Mouse (Mus musculus) left cerebral cortex, adult 2 months (tissue): ENCODE data around the gene Kifc3. TPM values are rescaled to one million over a fixed set of nuclear protein-coding genes. Genes with fewer than 3 reads are reported as not detected.

Experiments
- DNase-seq, 2 experiments: peaks; one replicate each; pipeline ENCODE4 v3.0.0; 2021 to 2022; ENCODE audit warnings: low spot score in 2 of 2, mixed read lengths in 1 of 2; ENCODE audit errors: extremely low spot score in 1 of 2
- H3K27ac ChIP-seq: fragments of 200-600 bp; 2 replicates; pipeline ENCODE4 v1.8.1; 2022
- H3K4me3 ChIP-seq: fragments of 200-600 bp; 2 replicates; pipeline ENCODE4 v1.8.1; 2022
- CTCF ChIP-seq: fragments of 200-600 bp; IDR thresholded peaks from 2 replicates; pipeline ENCODE4 v1.8.1; 2022; ENCODE audit warnings: antibody characterized with exemption, mild to moderate bottlenecking, moderate library complexity
- intact Hi-C: fragments of 180-260 bp; cut with DNase I; formaldehyde crosslinking; loops from one replicate; pipeline ENCODE4 v1.15.1; 2025
- total RNA-seq, 2 experiments: library from RNA; stranded (reverse); gene quantifications; 2 replicates each; pipeline ENCODE4 v1.2.3; 2021

Gene Kifc3
- total RNA-seq, 2 experiments from 2014 or later: 58.4 to 61.5 TPM

DNA sequence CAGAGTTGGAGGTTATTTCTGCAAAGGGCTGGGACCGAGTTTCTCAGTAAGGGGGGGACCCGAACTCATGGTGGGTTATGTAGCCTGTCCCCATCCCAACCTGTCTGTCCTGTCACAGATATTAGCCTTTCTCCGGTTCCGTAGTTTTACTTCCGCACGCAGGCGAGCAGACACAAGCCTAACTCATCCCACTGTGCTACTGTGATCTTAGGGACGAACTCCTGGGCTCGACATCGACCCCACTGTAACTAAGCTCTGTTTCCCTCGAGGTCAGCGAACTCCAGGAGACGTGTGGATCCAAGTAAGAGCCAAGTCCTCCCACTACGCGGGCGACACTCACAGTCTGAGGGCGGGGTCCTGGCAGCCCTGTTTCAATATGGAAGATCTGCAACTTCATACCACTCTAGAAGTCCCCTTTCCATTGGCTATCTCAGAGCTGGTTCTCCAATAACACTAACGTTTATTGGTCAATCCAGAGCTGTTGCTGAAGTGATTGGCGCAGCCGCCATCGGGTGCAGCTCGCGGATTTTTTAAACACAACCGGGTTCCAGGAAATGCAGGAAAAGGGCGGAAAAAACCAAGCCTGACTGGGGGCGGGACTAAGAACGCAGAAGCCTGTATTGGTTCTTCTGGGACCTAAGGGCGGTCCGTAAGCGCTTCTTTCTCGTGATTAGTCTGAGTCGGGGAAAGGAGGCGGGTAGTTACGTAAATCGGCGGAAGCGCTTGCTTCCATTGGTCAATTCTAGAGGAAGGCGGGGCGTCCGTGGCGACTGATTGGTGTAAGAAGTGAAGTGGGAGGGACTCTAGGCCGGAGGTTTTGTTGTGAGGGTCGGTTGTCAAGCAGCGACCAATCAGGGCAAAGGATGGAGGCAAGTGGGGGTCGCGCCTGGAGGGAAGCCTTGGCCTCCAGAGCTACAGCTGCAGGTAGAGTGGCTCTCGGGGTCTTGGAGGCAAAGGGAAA lies 122.0 kb downstream of the Kifc3 start, which contains the start of gene Katnb1:
Katnb1 (plus strand) TSS at position 806 of the 961 bp plus-strand sequence.
- no peak for TF ChIP-seq CTCF
- intact Hi-C loops: loop anchor here (5.0 kb wide), 2 partner anchors 138 to 208 kb away; no protein-coding TSS in a partner anchor

DNA sequence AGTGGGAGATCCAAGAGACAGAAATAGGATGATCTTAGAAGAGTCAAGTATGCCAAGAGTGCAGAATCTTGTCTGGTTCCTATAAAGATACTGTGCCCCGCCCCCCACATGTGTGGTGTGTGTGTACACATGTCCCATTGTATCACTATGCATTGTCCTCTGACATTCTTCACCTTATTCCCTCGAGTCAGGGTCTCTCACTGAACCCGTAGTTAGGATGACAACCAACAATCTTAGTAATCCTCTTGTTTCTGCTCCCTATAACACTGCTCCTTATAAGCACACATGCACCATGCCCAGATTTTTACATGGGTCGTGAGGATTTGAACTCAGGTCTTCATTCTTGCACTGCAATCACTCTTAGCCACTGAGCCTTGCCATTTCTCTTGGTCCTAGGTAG lies 123.3 kb downstream of the Kifc3 start:
- Histone ChIP-seq H3K27ac (no peak overlapping the region), H3K4me3 (no peak overlapping the region)
- TF ChIP-seq CTCF: no peak
- intact Hi-C loops: no loop called here
- no peak for DNase-seq

More for the DNA sequence above, 122.0 kb downstream of the Kifc3 start, which contains the start of gene Katnb1:
- DNase-seq: peak; percentile 94 to 97
- H3K27ac ChIP-seq: peak within 1 kb of the TSS; percentile 90
- H3K4me3 ChIP-seq: peak within 1 kb of the TSS; percentile 81

GRCm38 (mm10) chr8:95078055-95078454 lies 124.6 kb downstream of the Kifc3 start:
- no peak for DNase-seq
- TF ChIP-seq CTCF: no peak
- intact Hi-C loops: no loop called here
- Histone ChIP-seq H3K27ac (no peak overlapping the region), H3K4me3 (no peak overlapping the region)

DNA sequence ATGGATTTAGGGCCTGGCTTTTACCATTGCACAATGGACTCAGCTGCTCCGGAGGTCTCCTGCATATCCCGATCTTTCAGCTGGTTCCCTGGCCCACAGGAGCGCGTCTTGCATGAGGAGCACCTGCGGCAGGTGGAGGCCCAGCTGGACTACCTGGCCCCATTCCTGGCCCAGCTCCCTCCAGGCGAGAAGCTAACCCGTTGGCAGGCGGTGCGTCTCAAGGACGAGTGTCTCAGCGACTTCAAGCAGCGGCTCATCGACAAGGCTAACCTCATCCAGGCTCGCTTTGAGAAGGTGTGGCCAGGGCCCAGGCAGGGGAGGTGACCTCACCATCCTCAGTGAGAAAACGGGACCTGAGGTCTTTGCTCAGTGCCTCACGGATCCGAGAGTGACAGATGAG lies 126.5 kb downstream of the Kifc3 start:
- intact Hi-C loops: no loop called here
- DNase-seq: no peak
- no peak for TF ChIP-seq CTCF
- H3K27ac ChIP-seq: no peak overlapping the region
- no peak overlapping the region for H3K4me3 ChIP-seq

DNA sequence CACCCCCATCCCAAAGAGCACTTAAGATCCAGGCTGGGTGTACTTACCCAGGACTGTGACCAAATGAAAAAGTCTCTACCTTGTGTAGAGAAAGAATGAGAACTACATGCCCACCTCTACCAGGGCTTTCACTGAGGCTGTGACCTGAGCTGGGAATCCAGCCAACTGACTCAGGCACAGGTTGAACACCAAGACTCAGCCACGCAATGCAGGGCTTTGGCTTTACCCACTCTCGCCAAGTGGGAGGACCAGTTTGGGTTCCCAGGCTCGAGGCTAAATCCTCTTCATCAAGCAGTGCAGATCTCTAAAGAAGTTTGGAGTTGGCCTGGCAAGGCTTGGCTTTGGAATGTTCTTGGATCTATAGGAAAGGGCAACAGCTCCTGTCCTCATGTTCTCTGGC lies 127.1 kb downstream of the Kifc3 start:
- TF ChIP-seq CTCF: no peak
- intact Hi-C loops: no loop called here
- no peak for DNase-seq
- H3K27ac ChIP-seq: no peak overlapping the region
- H3K4me3 ChIP-seq: no peak overlapping the region

- peak; percentile 68 for TF ChIP-seq CTCF
- H3K27ac ChIP-seq: no peak overlapping the region
- no peak overlapping the region for H3K4me3 ChIP-seq
- intact Hi-C loops: no loop called here
- DNase-seq: no peak
Measured at GRCm38 (mm10) chr8:95067582-95067981, 135.0 kb downstream of the Kifc3 start.

DNA sequence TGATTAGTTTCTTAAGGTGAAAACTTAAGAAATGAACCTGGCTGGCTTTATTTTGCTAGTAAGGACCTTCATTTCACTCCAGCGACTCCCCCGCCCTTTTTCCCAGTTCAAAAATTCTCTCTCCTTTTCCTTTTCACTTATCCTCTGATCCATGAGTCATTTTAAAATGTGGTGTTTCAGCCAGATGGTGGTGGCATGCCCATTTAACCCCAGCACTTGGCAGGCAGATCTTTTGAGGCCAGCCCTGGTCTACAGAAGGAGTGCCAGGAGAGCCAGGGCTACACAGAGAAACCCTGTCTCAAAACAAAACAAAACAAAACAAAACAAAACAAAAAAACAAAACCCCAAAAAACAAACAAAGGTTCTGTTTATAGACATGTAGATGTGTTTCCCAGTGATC lies 138.1 kb downstream of the Kifc3 start:
- intact Hi-C loops: no loop called here
- no peak overlapping the region for H3K27ac ChIP-seq
- DNase-seq: no peak
- H3K4me3 ChIP-seq: no peak overlapping the region
- no peak for TF ChIP-seq CTCF

GRCm38 (mm10) chr8:95059812-95060533 lies 142.6 kb downstream of the Kifc3 start:
- Histone ChIP-seq H3K27ac (no peak overlapping the region), H3K4me3 (no peak overlapping the region)
- intact Hi-C loops: no loop called here
- DNase-seq: no peak
- TF ChIP-seq CTCF: no peak

DNA sequence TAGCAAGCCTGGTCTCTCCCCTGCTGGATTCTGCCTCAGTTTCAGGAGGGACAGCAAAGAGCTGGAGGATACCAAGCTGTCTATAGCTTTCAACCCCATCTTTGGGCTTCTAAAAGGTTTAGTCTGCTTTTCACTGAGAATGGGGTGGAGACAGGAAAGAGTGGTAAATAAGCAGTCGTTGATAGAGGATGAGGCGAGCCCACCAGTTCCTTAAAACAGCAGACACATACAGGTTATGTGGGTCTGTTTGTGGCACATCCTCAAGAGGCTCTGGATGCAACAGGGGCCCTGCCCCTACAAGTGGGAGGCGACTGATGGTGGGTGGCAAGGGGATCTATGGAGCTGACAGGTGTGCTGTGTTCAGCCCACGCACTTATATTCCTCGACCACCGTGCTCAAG lies 144.0 kb downstream of the Kifc3 start:
- no peak for DNase-seq
- intact Hi-C loops: no loop called here
- Histone ChIP-seq H3K4me3 (no peak overlapping the region), H3K27ac (no peak overlapping the region)
- TF ChIP-seq CTCF: no peak

DNA sequence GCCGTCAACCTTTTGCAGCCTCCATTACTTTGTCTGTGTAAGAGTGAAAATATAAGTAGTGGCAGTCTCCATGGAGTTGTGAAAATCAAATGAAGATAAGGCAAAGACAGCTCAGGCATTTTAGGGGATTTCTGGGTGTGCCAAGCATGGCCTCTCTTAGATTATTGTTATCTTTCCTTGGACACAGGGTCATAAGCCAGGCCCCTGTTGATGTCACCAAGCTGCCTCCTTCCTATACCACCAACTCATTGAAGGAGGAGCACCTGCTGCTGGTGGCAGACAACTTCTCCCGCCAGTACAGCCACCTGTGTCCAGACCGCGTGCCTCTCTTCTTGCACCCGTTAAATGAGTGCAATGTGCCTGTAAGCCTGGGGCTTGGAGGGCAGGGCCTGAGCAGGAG lies 146.2 kb downstream of the Kifc3 start:
- Histone ChIP-seq H3K4me3 (no peak overlapping the region), H3K27ac (no peak overlapping the region)
- intact Hi-C loops: no loop called here
- TF ChIP-seq CTCF: no peak
- DNase-seq: no peak

- intact Hi-C loops: no loop called here
- Histone ChIP-seq H3K4me3 (no peak within 1 kb of the TSS), H3K27ac (no peak within 1 kb of the TSS)
- DNase-seq: peak; percentile 14 to 22
- no peak for TF ChIP-seq CTCF
Measured at GRCm38 (mm10) chr8:95054927-95055510, 147.6 kb downstream of the Kifc3 start, which contains the start of gene Drc7. Gene Drc7, plus strand, starts transcription at chr8:95055103.

DNA sequence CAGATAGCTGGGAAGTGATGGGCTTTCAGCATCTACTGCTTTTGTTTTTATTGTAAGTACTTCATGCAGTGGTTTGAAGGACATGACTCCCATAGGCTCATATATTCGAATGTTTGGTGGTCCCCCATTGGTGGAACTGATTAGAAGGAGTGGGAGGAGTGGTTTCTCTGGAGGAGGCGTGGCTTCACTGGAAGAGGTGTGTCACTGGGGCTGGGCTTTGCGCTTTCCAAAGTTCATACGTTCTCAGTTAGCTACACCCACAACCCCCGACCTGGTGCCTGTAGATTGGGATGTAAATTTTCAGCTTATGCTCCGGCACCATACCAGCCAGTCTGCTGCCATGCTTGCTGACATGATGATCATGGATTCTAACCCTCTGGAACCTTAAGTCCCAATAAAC lies 148.2 kb downstream of the Kifc3 start:
- Histone ChIP-seq H3K4me3 (no peak overlapping the region), H3K27ac (no peak overlapping the region)
- intact Hi-C loops: no loop called here
- DNase-seq: no peak
- TF ChIP-seq CTCF: no peak

Other genes starting within 250 kb of the Kifc3 start
- 10 to 100 TPM; 77.6 to 86.8 TPM for gene Adgrg1, start 228.1 kb downstream of the Kifc3 start, total RNA-seq
- gene Adgrg3, start 185.1 kb downstream of the Kifc3 start, total RNA-seq: under 1 TPM; 0.23 to 0.32 TPM
- gene Drc7, start 147.7 kb downstream of the Kifc3 start, total RNA-seq: 1 to 10 TPM in 1 of 2 experiments, under 1 TPM in 1; 0.75 to 1.1 TPM
- 10 to 100 TPM; 37.6 to 46.2 TPM for gene Katnb1, start 121.6 kb downstream of the Kifc3 start, total RNA-seq
- gene Cngb1, start 103.8 kb upstream of the Kifc3 start, total RNA-seq: under 1 TPM; 0.23 to 0.56 TPM
- not detected for gene Tepp, start 107.8 kb upstream of the Kifc3 start, total RNA-seq
- gene Zfp319, start 129.1 kb upstream of the Kifc3 start, total RNA-seq: 10 to 100 TPM; 16.6 to 17.7 TPM
- 10 to 100 TPM; 13.5 to 14.7 TPM for gene Usb1, start 129.5 kb upstream of the Kifc3 start, total RNA-seq
- 10 to 100 TPM; 16.7 to 21.0 TPM for gene Mmp15, start 149.5 kb upstream of the Kifc3 start, total RNA-seq
- gene Cfap20, start 232.1 kb upstream of the Kifc3 start, total RNA-seq: 10 to 100 TPM; 57.7 to 58.7 TPM